ENCODE assay signal across 8 mouse cellular contexts in the genomic region with DNA sequence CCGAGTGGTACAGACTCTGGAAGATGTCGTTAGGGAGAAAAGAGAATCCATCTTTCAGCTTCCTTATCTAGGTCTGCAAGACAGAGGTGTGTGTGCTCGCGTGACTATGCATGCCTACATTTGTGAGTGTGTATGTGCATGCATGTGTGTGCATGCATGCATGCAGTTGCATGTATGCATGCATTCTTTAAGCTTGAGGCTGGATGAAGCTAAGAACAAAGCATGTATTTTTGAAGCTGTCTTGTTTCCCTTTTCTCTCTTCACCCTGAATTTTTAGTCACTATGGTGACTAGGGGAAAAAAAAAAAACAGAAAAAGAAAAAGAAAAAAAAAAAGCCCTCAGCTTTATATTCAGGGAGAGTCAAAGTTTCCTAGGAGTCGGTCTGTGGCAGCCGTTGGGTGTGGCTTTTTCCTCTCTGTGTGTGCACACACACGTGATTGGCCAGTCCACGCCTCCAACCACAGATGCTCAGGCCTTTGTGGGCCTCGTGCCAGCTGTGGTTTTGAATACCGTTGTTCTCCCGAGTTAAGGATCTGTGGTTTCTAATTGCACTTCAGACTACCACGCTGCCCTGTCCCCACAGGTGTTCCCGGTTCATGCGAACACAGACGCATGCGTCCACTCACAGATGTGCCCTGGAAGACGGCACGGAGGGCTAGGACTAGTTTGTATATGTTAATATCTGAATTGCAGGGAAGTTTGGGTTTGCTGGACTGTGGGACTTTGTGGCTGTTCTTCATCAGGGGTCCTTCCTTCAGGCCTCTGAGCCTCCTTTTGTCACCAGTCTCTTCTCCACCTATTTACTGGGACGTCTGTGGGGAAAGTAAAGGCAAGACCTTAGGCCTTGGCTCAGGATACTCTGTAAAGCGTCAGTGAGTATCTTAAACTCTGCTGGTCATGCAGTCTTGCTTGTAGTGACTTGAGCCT.
A peak's percentile ranks its signal among the peaks of the same experiment; 100 is the strongest.
DNase-seq lines count a peak whose midpoint lies in the region; ATAC-seq and TF ChIP-seq lines count a peak whose summit lies in the region.

No protein-coding gene starts in this region.

- no peak overlapping the region for H3K27ac ChIP-seq in embryonic facial prominence, embryonic 11.5 days (replicated peaks; ENCODE audit: low read depth, low read length)
- no peak overlapping the region; the same call in 1 of the 2 replicates for H3K27ac ChIP-seq in embryonic facial prominence, embryonic 10.5 days (replicated peaks)
- H3K27ac ChIP-seq in MEL (ENCODE audit: control insufficient read depth, low read depth, low read length), result peak overlapping the region; percentile 66
- H3K27ac ChIP-seq in forebrain, embryonic 13.5 days, result peak overlapping the region; percentile 49
- H3K27ac ChIP-seq in limb, embryonic 15.5 days, result peak overlapping the region; percentile 73

- TF ChIP-seq EP300 in MEL (IDR thresholded peaks at IDR 0.05; ENCODE audit: low read depth in 1 of 2, low read length in 2 of 2), result peak; percentile 77 to 91; a peak in 3 of 4 replicates

- WGBS in embryonic facial prominence, embryonic 11.5 days, result 62% methylated on average over 20 of the region's 20 CpGs
- WGBS in embryonic facial prominence, embryonic 10.5 days, result 73% methylated on average over 20 of the region's 20 CpGs
- 37% methylated on average over 20 of the region's 20 CpGs for WGBS in forebrain, embryonic 13.5 days
- WGBS in limb, embryonic 15.5 days, result 30% methylated on average over 20 of the region's 20 CpGs

- H3K4me3 ChIP-seq in embryonic facial prominence, embryonic 11.5 days (ENCODE audit: low read depth, low read length), result no peak overlapping the region
- H3K4me3 ChIP-seq in embryonic facial prominence, embryonic 10.5 days, result no peak overlapping the region
- H3K4me3 ChIP-seq in MEL (ENCODE audit: control insufficient read depth in 1 of 2, insufficient read depth in 1 of 2, low read depth in 2 of 2, low read length in 2 of 2), result peak overlapping the region; percentile 21 to 25
- H3K4me3 ChIP-seq in forebrain, embryonic 13.5 days, result no peak overlapping the region
- H3K4me3 ChIP-seq in limb, embryonic 15.5 days, result no peak overlapping the region

- peak; percentile 41 for DNase-seq in embryonic facial prominence, embryonic 11.5 days (ENCODE audit: low spot score)
- no peak for DNase-seq in embryonic facial prominence, embryonic 10.5 days (ENCODE audit: low spot score)
- DNase-seq in MEL (ENCODE audit: low read depth, low spot score), result peak; percentile 92
- peak; percentile 18 to 41 for DNase-seq in thymus, postnatal 36 days

- H3K4me2 ChIP-seq in embryonic facial prominence, embryonic 11.5 days (ENCODE audit: low read depth, low read length), result no peak overlapping the region
- 0 out of 2 replicates have a peak overlapping the region, but pooled peaks have one; percentile 4 for H3K4me2 ChIP-seq in forebrain, embryonic 13.5 days
- H3K4me2 ChIP-seq in limb, embryonic 15.5 days, result no peak overlapping the region

- H3K79me2 ChIP-seq in MEL (ENCODE audit: control insufficient read depth, insufficient read depth, low read length, poor library complexity), result no peaks in the 10 kb centered on the region

- H3K4me1 ChIP-seq in embryonic facial prominence, embryonic 11.5 days (ENCODE audit: control insufficient read depth, insufficient read depth, low read length), result no peaks in the 10 kb centered on the region
- H3K4me1 ChIP-seq in embryonic facial prominence, embryonic 10.5 days, result peaks cover 33% of the 10 kb centered on the region
- peaks cover 8 to 33% of the 10 kb centered on the region in 2 experiments for H3K4me1 ChIP-seq in MEL (ENCODE audit: control insufficient read depth in 1 of 2, insufficient read depth in 2 of 2, low read length in 2 of 2)
- H3K4me1 ChIP-seq in forebrain, embryonic 13.5 days, result peaks cover 40% of the 10 kb centered on the region
- peaks cover 44% of the 10 kb centered on the region for H3K4me1 ChIP-seq in limb, embryonic 15.5 days

- TF ChIP-seq CTCF in MEL (IDR thresholded peaks at IDR 0.05 in 2 of 3, conservative IDR thresholded peaks at IDR 0.05 in 1 of 3; ENCODE audit: control insufficient read depth in 1 of 3, insufficient read depth in 1 of 3, low read depth in 2 of 3, low read length in 3 of 3, poor library complexity in 1 of 3, severe bottlenecking in 1 of 3), result no peak

- H3K27me3 ChIP-seq in embryonic facial prominence, embryonic 11.5 days (ENCODE audit: control insufficient read depth, insufficient read depth, low read length), result no peaks in the 10 kb centered on the region
- 0 out of 2 replicates have a peak, but pooled peaks cover 5% of the 10 kb centered on the region for H3K27me3 ChIP-seq in embryonic facial prominence, embryonic 10.5 days (replicated peaks; ENCODE audit: low read depth, poor library complexity, severe bottlenecking)
- no peaks in the 10 kb centered on the region for H3K27me3 ChIP-seq in MEL (ENCODE audit: control insufficient read depth in 1 of 2, insufficient read depth in 2 of 2, low read length in 2 of 2)
- no peaks in the 10 kb centered on the region for H3K27me3 ChIP-seq in forebrain, embryonic 13.5 days
- H3K27me3 ChIP-seq in limb, embryonic 15.5 days, result no peaks in the 10 kb centered on the region

- ATAC-seq in embryonic facial prominence, embryonic 11.5 days (replicated peaks; ENCODE audit: insufficient number of reproducible peaks, low FRiP score, low TSS enrichment, low read depth), result no peak
- ATAC-seq in forebrain, embryonic 13.5 days, result peak; percentile 80
- peak; percentile 70 to 74 for ATAC-seq in hematopoietic stem cell, adult 5-6 weeks (replicated peaks in 1 of 2; ENCODE audit: insufficient read depth in 1 of 2, low FRiP score in 2 of 2, low TSS enrichment in 1 of 2, low read depth in 1 of 2, poor library complexity in 2 of 2, severe bottlenecking in 2 of 2)
- ATAC-seq in limb, embryonic 15.5 days (ENCODE audit: insufficient number of reproducible peaks, low FRiP score, low TSS enrichment, low read depth), result peak; percentile 53; the same call in 1 of the 2 replicates
- ATAC-seq in monocyte, adult 5-6 weeks (replicated peaks; ENCODE audit: insufficient number of reproducible peaks, low FRiP score, low TSS enrichment, poor library complexity, severe bottlenecking), result peak; percentile 75

- no peaks in the 10 kb centered on the region for H3K36me3 ChIP-seq in embryonic facial prominence, embryonic 11.5 days (replicated peaks; ENCODE audit: control insufficient read depth, insufficient read depth, low read depth, low read length)
- H3K36me3 ChIP-seq in embryonic facial prominence, embryonic 10.5 days (replicated peaks), result no peaks in the 10 kb centered on the region
- H3K36me3 ChIP-seq in MEL (ENCODE audit: control insufficient read depth in 1 of 2, insufficient read depth in 2 of 2, low read length in 2 of 2), result peaks cover 0 to 26% of the 10 kb centered on the region in 2 experiments; a peak in 2 of 4 replicates
- H3K36me3 ChIP-seq in forebrain, embryonic 13.5 days (ENCODE audit: poor library complexity, severe bottlenecking), result no peaks in the 10 kb centered on the region
- H3K36me3 ChIP-seq in limb, embryonic 15.5 days, result no peaks in the 10 kb centered on the region

- TF ChIP-seq RAD21 in MEL (IDR thresholded peaks at IDR 0.05; ENCODE audit: low read depth, low read length), result no peak

- TF ChIP-seq POLR2A in MEL (IDR thresholded peaks at IDR 0.05; ENCODE audit: control insufficient read depth in 1 of 2, insufficient read depth in 1 of 2, low read depth in 1 of 2, low read length in 2 of 2, poor library complexity in 1 of 2), result no peak

- H3K9ac ChIP-seq in embryonic facial prominence, embryonic 11.5 days (replicated peaks; ENCODE audit: low read length), result no peak overlapping the region
- H3K9ac ChIP-seq in MEL (ENCODE audit: control insufficient read depth, low read depth, low read length, poor library complexity, severe bottlenecking), result peak overlapping the region; percentile 45
- no peak overlapping the region for H3K9ac ChIP-seq in forebrain, embryonic 13.5 days
- H3K9ac ChIP-seq in limb, embryonic 15.5 days, result no peak overlapping the region

- no peaks in the 10 kb centered on the region for H3K9me3 ChIP-seq in embryonic facial prominence, embryonic 11.5 days (replicated peaks; ENCODE audit: control insufficient read depth, low read length)
- no peaks in the 10 kb centered on the region for H3K9me3 ChIP-seq in embryonic facial prominence, embryonic 10.5 days
- H3K9me3 ChIP-seq in MEL (replicated peaks; ENCODE audit: insufficient read depth, low read length), result no peaks in the 10 kb centered on the region
- no peaks in the 10 kb centered on the region for H3K9me3 ChIP-seq in forebrain, embryonic 13.5 days (replicated peaks)
- no peaks in the 10 kb centered on the region for H3K9me3 ChIP-seq in limb, embryonic 15.5 days

TF ChIP-seq in MEL, 35 proteins besides CTCF, POLR2A, EP300 and RAD21 (continues in another document):
- no peak for TF ChIP-seq ZC3H11A (IDR thresholded peaks at IDR 0.05; ENCODE audit: low read depth, low read length)
- peak; percentile 88 for TF ChIP-seq BHLHE40 (IDR thresholded peaks at IDR 0.05; ENCODE audit: borderline replicate concordance, low read depth, low read length)
- TF ChIP-seq MAFK (IDR thresholded peaks at IDR 0.05; ENCODE audit: borderline replicate concordance, low read depth, low read length), result peak; percentile 62; the same call in 1 of the 2 replicates
- TF ChIP-seq MYC (IDR thresholded peaks at IDR 0.05; ENCODE audit: low read depth, low read length), result peak; percentile 89
- TF ChIP-seq RCOR1 (IDR thresholded peaks at IDR 0.05; ENCODE audit: low read depth, low read length), result peak; percentile 38; the same call in 1 of the 2 replicates
- TF ChIP-seq ELF1 (IDR thresholded peaks at IDR 0.05; ENCODE audit: low read depth, low read length), result no peak
- no peak for TF ChIP-seq UBTF (IDR thresholded peaks at IDR 0.05; ENCODE audit: borderline replicate concordance, insufficient read depth, low read depth, low read length)
- peak in 1 of 2 experiments; percentile 46; a peak in 1 of 4 replicates for TF ChIP-seq USF2 (IDR thresholded peaks at IDR 0.05; ENCODE audit: borderline replicate concordance in 1 of 2, insufficient read depth in 1 of 2, low read depth in 1 of 2, low read length in 2 of 2)
- peak; percentile 84 for TF ChIP-seq ETS1 (IDR thresholded peaks at IDR 0.05; ENCODE audit: low read depth, low read length)
- TF ChIP-seq MAX (IDR thresholded peaks at IDR 0.05; ENCODE audit: low read length), result peak; percentile 81
- peak; percentile 88 for TF ChIP-seq USF1 (IDR thresholded peaks at IDR 0.05; ENCODE audit: low read depth, low read length)
- TF ChIP-seq JUND (IDR thresholded peaks at IDR 0.05; ENCODE audit: low read depth, low read length), result no peak
- no peak for TF ChIP-seq POLR2AphosphoS5 (IDR thresholded peaks at IDR 0.05; ENCODE audit: borderline replicate concordance, low read depth, low read length)
- peak; percentile 68; the same call in 1 of the 2 replicates for TF ChIP-seq SIN3A (IDR thresholded peaks at IDR 0.05; ENCODE audit: low read length)
- TF ChIP-seq TCF12 (IDR thresholded peaks at IDR 0.05; ENCODE audit: low read depth, low read length), result peak; percentile 83
- TF ChIP-seq ZNF384 (IDR thresholded peaks at IDR 0.05; ENCODE audit: low read depth, low read length), result peak; percentile 93
- TF ChIP-seq GATA1 (IDR thresholded peaks at IDR 0.05; ENCODE audit: low read depth, low read length), result peak; percentile 38

Comparison
In these comparisons a context has a peak if more than half of its experiments do, and no peak if none do; other contexts are left out.
1. H3K27ac ChIP-seq: peak in MEL (single experiment), forebrain, embryonic 13.5 days (single experiment) and limb, embryonic 15.5 days (single experiment); none in embryonic facial prominence, embryonic 11.5 days (single experiment) and embryonic facial prominence, embryonic 10.5 days (single experiment).
2. H3K4me3 ChIP-seq: peak in MEL (2 of 2); none in embryonic facial prominence, embryonic 11.5 days (single experiment), embryonic facial prominence, embryonic 10.5 days (single experiment), forebrain, embryonic 13.5 days (single experiment) and limb, embryonic 15.5 days (single experiment).